Mouse (Mus musculus) layer of hippocampus, postnatal 10 days (tissue): ENCODE results near the gene Gas2l2. TPM values are rescaled to one million over a fixed set of nuclear protein-coding genes. Genes with fewer than 3 reads are reported as not detected.

Source experiments
- DNase-seq, 2 experiments: peaks; one replicate each; pipeline ENCODE4 v3.0.0; 2021; ENCODE audit warnings: low spot score in 2 of 2
- total RNA-seq, 2 experiments: library from RNA; stranded (reverse); gene quantifications; 2 replicates each; pipeline ENCODE4 v1.2.3; 2021

Gas2l2 gene
- total RNA-seq, 2 experiments from 2014 or later, result 0.62 to 1.4 TPM

DNA sequence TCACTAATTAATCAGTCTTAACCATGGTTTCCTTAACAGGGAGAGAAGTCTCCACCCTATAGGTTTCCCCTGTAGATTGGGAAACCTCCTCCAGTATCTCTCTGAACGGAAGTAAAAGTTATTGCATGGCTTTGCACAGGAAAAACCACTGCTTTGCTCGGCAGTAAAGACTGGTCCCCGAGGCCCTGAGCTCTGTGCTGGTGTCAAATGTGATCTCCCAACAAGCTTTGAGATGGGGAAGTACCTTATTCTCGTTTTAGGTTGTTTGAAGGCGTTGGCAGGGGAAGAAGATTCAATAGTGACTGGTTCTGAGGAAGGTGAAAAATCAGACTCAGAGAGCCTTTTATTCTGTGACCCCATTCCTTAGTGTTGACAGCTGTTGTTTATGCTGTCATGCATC, 30.5 kb downstream of the Gas2l2 start:
- no peak for DNase-seq

- no peak for DNase-seq
These were observed 31.6 kb downstream of the Gas2l2 start for GRCm38 (mm10) chr11:83397626-83398025.

DNA sequence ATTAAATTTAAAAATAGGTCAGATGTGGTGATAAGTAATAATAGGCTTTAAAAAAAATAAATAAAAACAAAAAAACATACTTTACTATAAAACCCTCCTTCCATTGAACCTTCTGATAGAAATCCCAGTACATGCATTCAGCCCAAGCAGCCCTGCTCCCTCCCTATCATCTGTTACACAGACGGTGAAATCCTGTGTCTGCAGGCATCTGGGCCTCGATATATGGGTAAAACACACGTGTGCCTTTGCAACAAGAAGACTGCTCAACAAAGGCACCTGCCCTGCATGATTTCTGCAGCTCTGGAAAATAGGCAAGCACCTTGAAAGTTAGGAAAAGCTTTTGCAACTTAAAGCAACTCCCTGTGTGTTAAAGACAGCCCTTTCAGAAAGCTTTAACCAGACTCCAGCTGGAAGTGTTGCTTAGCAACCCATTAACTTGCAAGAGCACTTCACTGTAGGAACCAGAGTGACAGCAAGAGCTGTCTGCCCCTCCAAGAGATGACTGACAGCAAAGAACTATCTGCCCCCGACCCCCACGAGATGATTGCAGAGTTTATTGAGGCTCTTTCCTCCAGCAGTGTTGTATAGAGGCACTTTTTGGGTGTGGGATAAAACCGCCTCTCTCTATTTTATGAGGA, 34.3 kb downstream of the Gas2l2 start:
- DNase-seq, result no peak

DNA sequence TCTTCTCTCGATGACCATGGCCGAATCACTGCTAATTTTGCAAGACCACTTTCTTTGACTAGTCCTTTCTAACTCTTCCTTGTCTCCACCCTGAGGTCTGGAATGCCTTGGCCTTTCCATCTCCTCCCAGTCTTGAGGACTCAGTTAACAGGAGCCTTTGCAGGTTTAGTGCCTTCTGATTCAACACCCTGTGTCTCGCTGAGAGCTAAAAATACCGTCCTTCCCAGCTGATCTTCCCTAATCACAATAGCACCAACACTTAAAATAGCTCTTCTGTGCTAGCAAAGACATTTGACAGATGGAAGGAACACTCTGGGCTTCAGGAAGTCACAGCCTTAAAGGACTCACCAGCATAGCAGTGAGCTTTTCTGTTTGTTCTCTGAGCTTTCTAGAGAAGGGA, 36.2 kb downstream of the Gas2l2 start:
- no peak for DNase-seq

DNA sequence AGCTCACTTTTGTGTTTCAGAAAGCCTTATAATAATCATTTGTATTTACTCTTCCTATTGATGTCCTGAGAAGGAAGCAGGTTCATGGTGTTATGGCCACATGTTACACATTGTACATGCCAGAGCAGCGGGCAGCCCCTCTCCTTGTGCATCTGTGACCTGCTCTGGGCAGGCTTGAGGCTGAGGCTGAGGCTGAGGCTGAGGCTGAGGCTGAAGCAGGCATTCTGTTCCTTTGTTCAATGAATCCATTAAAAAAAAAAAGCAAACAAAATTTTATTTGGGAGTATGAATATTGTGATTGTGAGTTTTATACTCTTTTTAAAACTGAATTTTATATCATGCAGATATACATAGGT, 45.7 kb downstream of the Gas2l2 start:
- no peak for DNase-seq

DNA sequence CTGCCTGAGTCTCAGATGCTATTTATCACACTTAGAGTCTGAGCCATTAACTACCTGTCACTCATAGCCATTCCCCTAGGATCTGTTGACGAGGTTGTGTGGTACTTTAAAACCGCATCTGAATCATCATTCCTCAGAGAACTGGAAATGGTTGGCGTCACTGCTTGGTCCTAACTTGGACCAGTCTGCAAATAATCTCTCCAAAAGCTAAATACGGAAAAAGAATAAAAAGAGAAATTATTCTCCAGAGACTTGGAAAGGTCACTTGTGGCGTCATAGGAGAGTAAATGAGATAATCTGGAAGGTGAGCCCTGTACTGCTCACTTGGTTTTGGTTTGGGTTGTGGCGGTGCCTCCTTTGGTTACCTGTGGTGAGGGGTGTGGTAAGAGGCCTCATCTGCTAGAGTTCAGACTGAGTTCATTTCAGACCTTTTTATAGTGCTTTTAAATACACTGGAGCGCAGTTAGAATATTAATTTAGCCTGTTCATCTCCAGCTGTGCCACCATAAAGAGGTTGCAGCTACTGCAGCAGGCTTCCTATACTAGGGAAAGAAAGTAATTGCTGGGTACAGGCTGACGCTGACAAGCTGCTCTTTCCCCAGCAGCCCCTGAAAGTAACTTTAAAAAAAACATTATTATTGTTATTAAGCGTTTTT, 46.3 kb downstream of the Gas2l2 start:
- DNase-seq, result no peak

- no peak for DNase-seq
These were observed 49.4 kb downstream of the Gas2l2 start for GRCm38 (mm10) chr11:83379745-83380341.

Other genes with a start within 250 kb of the Gas2l2 start
- gene Slfn3, start 238.1 kb downstream of the Gas2l2 start, total RNA-seq, result under 1 TPM; 0.21 to 0.40 TPM
- gene Slfn14, start 142.7 kb downstream of the Gas2l2 start, total RNA-seq, result under 1 TPM in 1 of 2 experiments, not detected in 1; 0.09 TPM
- gene Ap2b1, start 130.4 kb downstream of the Gas2l2 start, total RNA-seq, result 100 to 1,000 TPM; 337 to 348 TPM
- gene Pex12, start 126.9 kb downstream of the Gas2l2 start, total RNA-seq, result 10 to 100 TPM in 1 of 2 experiments, 1 to 10 TPM in 1; 9.2 to 11.1 TPM
- gene Rasl10b, start 20.3 kb downstream of the Gas2l2 start, total RNA-seq, result 100 to 1,000 TPM; 173 to 185 TPM
- gene 1700020L24Rik, start 8.2 kb upstream of the Gas2l2 start, total RNA-seq, result not detected
- gene Mmp28, start 33.6 kb upstream of the Gas2l2 start, total RNA-seq, result 1 to 10 TPM; 3.9 to 4.3 TPM
- gene Taf15, start 43.6 kb upstream of the Gas2l2 start, total RNA-seq, result 10 to 100 TPM; 68.2 to 76.1 TPM
- not detected for gene Heatr9, start 92.7 kb upstream of the Gas2l2 start, total RNA-seq
- not detected for gene Ccl5, start 101.1 kb upstream of the Gas2l2 start, total RNA-seq
- gene Ccl9, start 149.2 kb upstream of the Gas2l2 start, total RNA-seq, result 1 to 10 TPM; 1.9 to 3.0 TPM
- 1 to 10 TPM; 1.1 to 1.7 TPM for gene Ccl6, start 163.6 kb upstream of the Gas2l2 start, total RNA-seq
- gene Rpl9-ps1, start 216.2 kb upstream of the Gas2l2 start, total RNA-seq, result not detected
- under 1 TPM in 1 of 2 experiments, not detected in 1; 0.62 TPM for gene Ccl3, start 219.9 kb upstream of the Gas2l2 start, total RNA-seq
- gene Ccl4, start 233.1 kb upstream of the Gas2l2 start, total RNA-seq, result not detected